In the genomic region with DNA sequence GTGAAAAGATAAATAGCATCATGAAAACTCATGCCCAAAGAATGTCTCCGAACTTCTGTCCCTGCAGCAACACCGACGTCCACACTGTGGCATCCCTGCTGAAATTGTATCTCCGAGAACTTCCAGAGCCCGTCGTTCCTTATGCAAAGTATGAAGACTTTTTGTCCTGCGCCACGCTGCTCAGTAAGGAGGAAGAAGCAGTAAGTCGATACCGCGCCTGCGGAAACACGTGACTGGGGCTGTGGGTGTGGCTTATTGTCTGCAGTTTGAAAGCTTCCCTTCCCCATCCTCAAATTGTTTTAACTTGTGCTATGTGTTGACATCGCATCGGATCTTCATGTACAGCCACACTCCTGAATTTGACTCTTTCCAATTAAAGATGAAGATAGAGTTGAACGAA, we compare ENCODE assay signal across 16 mouse cellular contexts.
DNase-seq lines count a peak whose midpoint lies in the region; ATAC-seq and TF ChIP-seq lines count a peak whose summit lies in the region.
"Had no signal": no experiment of that assay in that cellular context is flagged by ENCODE, and none has a peak within 500 bp of the region (broad histone marks: within the 10 kb centered on the region; RNA-seq: fewer than 3 reads in every experiment).

No protein-coding gene starts in this region.

- H3K4me1 ChIP-seq in forebrain, postnatal 0 days (ENCODE audit: insufficient read depth): no peaks in the 10 kb centered on the region
- no peaks in the 10 kb centered on the region for H3K4me1 ChIP-seq in forebrain, embryonic 14.5 days (ENCODE audit: control insufficient read depth, insufficient read depth, low read length)
- H3K4me1 ChIP-seq in thymus, adult 2 months (replicated peaks; ENCODE audit: control insufficient read depth, insufficient read depth, low read length): no peaks in the 10 kb centered on the region
- H3K4me1 ChIP-seq: megakaryocyte, embryonic 14.5 days; neural tube, embryonic 15.5 days had no signal

- peak; percentile 17 for DNase-seq in forebrain, postnatal 0 days
- no peak for DNase-seq in forebrain, embryonic 14.5 days (ENCODE audit: low spot score)
- peak; percentile 3 for DNase-seq in thymus, adult 2 months
- no peak for DNase-seq in thymus, adult 18-20 months
- no peak for DNase-seq in lung, postnatal 14 days
- DNase-seq in lung, postnatal 25 days (ENCODE audit: low spot score): no peak
- no peak for DNase-seq in adrenal gland, postnatal 25 days
- DNase-seq: cerebellum, adult 2 months; kidney, adult 11 months; kidney, postnatal 36 days; lung, adult 2 months had no signal

- no peak for ATAC-seq in forebrain, postnatal 0 days
- no peak for ATAC-seq in forebrain, embryonic 14.5 days
- peak; percentile 54 to 61; a peak in 1 of 4 replicates for ATAC-seq in hematopoietic stem cell, adult 5-6 weeks (replicated peaks in 1 of 2; ENCODE audit: insufficient read depth in 1 of 2, low FRiP score in 2 of 2, low TSS enrichment in 1 of 2, low read depth in 1 of 2, poor library complexity in 2 of 2, severe bottlenecking in 2 of 2)

- no peaks in the 10 kb centered on the region for H3K36me3 ChIP-seq in forebrain, postnatal 0 days (ENCODE audit: insufficient read depth)
- H3K36me3 ChIP-seq in forebrain, embryonic 14.5 days (ENCODE audit: control insufficient read depth, insufficient read depth, low read length): no peaks in the 10 kb centered on the region
- H3K36me3 ChIP-seq in thymus, adult 2 months (ENCODE audit: control insufficient read depth, insufficient read depth, low read length): no peaks in the 10 kb centered on the region
- H3K36me3 ChIP-seq: G1E; limb, embryonic 15.5 days; neural tube, embryonic 15.5 days had no signal

- 65% methylated on average over 16 of the region's 16 CpGs for WGBS in forebrain, postnatal 0 days
- 64% methylated on average over 16 of the region's 16 CpGs for WGBS in forebrain, embryonic 14.5 days
- 59% methylated on average over 16 of the region's 16 CpGs for WGBS in thymus, adult 2 months

- TF ChIP-seq POLR2A in thymus, adult 2 months (IDR thresholded peaks at IDR 0.05; ENCODE audit: control insufficient read depth, extremely low read depth, insufficient read depth, low read length, poor library complexity): no peak

- no peak overlapping the region for H3K4me3 ChIP-seq in forebrain, postnatal 0 days (ENCODE audit: low read depth, low read length)
- H3K4me3 ChIP-seq in forebrain, embryonic 14.5 days (ENCODE audit: low read depth, low read length): no peak overlapping the region
- no peak overlapping the region for H3K4me3 ChIP-seq in thymus, adult 2 months (ENCODE audit: control insufficient read depth, insufficient read depth, low read length)
- H3K4me3 ChIP-seq: limb, embryonic 15.5 days; megakaryocyte, embryonic 14.5 days; neural tube, embryonic 15.5 days had no signal

- H3K27me3 ChIP-seq in forebrain, postnatal 0 days (ENCODE audit: insufficient read depth, low read length): no peaks in the 10 kb centered on the region
- H3K27me3 ChIP-seq in forebrain, embryonic 14.5 days (replicated peaks; ENCODE audit: control insufficient read depth, insufficient read depth, low read length): no peaks in the 10 kb centered on the region
- H3K27me3 ChIP-seq in thymus, adult 2 months (ENCODE audit: control insufficient read depth, insufficient read depth, low read length): no peaks in the 10 kb centered on the region
- H3K27me3 ChIP-seq: limb, embryonic 15.5 days; megakaryocyte, embryonic 14.5 days; neural tube, embryonic 15.5 days had no signal

- peak; percentile 5; the same call in 1 of the 2 replicates for TF ChIP-seq CTCF in forebrain, postnatal 0 days (IDR thresholded peaks at IDR 0.05; ENCODE audit: low read depth)
- TF ChIP-seq CTCF in thymus, adult 2 months (IDR thresholded peaks at IDR 0.05; ENCODE audit: borderline replicate concordance, control insufficient read depth, extremely low read depth, insufficient read depth, low read length, poor library complexity): no peak

- H3K27ac ChIP-seq in forebrain, postnatal 0 days (ENCODE audit: low read depth, low read length): no peak overlapping the region
- H3K27ac ChIP-seq in forebrain, embryonic 14.5 days (ENCODE audit: low read depth, low read length): no peak overlapping the region
- H3K27ac ChIP-seq in thymus, adult 2 months (ENCODE audit: control insufficient read depth, insufficient read depth, low read length): no peak overlapping the region
- H3K27ac ChIP-seq: limb, embryonic 15.5 days; neural tube, embryonic 15.5 days had no signal

- H3K4me2 ChIP-seq in forebrain, postnatal 0 days (ENCODE audit: low read depth): no peak overlapping the region
- no peak overlapping the region for H3K4me2 ChIP-seq in forebrain, embryonic 14.5 days (ENCODE audit: low read length)
- H3K4me2 ChIP-seq: limb, embryonic 15.5 days; neural tube, embryonic 15.5 days had no signal

- H3K9me3 ChIP-seq in forebrain, postnatal 0 days (ENCODE audit: low read length): no peaks in the 10 kb centered on the region
- H3K9me3 ChIP-seq in forebrain, embryonic 14.5 days (replicated peaks; ENCODE audit: control insufficient read depth, low read length): no peaks in the 10 kb centered on the region
- H3K9me3 ChIP-seq: limb, embryonic 15.5 days; megakaryocyte, embryonic 14.5 days; neural tube, embryonic 15.5 days had no signal

- H3K9ac ChIP-seq in forebrain, postnatal 0 days: no peak overlapping the region
- H3K9ac ChIP-seq in forebrain, embryonic 14.5 days (ENCODE audit: low read length): no peak overlapping the region
- H3K9ac ChIP-seq: limb, embryonic 15.5 days; neural tube, embryonic 15.5 days had no signal

Comparison
In these comparisons a context has a peak if more than half of its experiments do, and no peak if none do; other contexts are left out.
1. DNase-seq: peak in forebrain, postnatal 0 days (single experiment) and thymus, adult 2 months (single experiment); none in forebrain, embryonic 14.5 days (single experiment), thymus, adult 18-20 months (0 of 2), lung, postnatal 14 days (single experiment), lung, postnatal 25 days (single experiment) and adrenal gland, postnatal 25 days (single experiment).
2. ATAC-seq: peak in hematopoietic stem cell, adult 5-6 weeks (2 of 2); none in forebrain, postnatal 0 days (single experiment) and forebrain, embryonic 14.5 days (single experiment).